Mouse (Mus musculus) hindbrain, embryonic 14.5 days (tissue): Measurements from ENCODE around the gene Carf. TPM values are rescaled to one million over a fixed set of nuclear protein-coding genes. Genes with fewer than 3 reads are reported as not detected.
"Not testable (repeated sequence)": the region's sequence is repeated elsewhere in the genome, so short reads cannot be mapped to it uniquely, and the experiment has no call there.

Experiments used
- ATAC-seq: fragments of 200-750 bp; cut with Nextera tagmentation; 2 replicates; pipeline ENCODE4 v1.8.0; 2017; ENCODE audit warnings: moderate number of reproducible peaks, mild to moderate bottlenecking, moderate TSS enrichment, moderate library complexity; ENCODE audit not compliant: low FRiP score
- DNase-seq: peaks from one replicate; pipeline ENCODE4 v3.0.0-alpha.2; 2015; ENCODE audit warnings: low spot score
- H3K27ac ChIP-seq: fragments of 300-500 bp; sonication (generic); 2 replicates; pipeline ENCODE4 v1.5.1; 2014; ENCODE audit warnings: mild to moderate bottlenecking, moderate library complexity
- H3K27me3 ChIP-seq: fragments of 300-500 bp; sonication (generic); 2 replicates; pipeline ENCODE4 v1.6.1; 2014; ENCODE audit warnings: mild to moderate bottlenecking, low read length, mixed read lengths; ENCODE audit not compliant: control insufficient read depth, insufficient read depth
- H3K36me3 ChIP-seq: fragments of 300-500 bp; sonication (generic); replicated peaks from 2 replicates; pipeline ENCODE4 v1.6.1; 2014; ENCODE audit not compliant: control insufficient read depth, insufficient read depth
- H3K4me1 ChIP-seq: fragments of 300-500 bp; sonication (generic); replicated peaks from 2 replicates; pipeline ENCODE4 v1.6.1; 2014; ENCODE audit warnings: antibody characterized with exemption, low read length, mixed read lengths; ENCODE audit not compliant: control insufficient read depth, insufficient read depth
- H3K4me2 ChIP-seq: fragments of 300-500 bp; sonication (generic); replicated peaks from 2 replicates; pipeline ENCODE4 v1.6.1; 2014; ENCODE audit warnings: mild to moderate bottlenecking, moderate library complexity
- H3K4me3 ChIP-seq: fragments of 300-500 bp; sonication (generic); replicated peaks from 2 replicates; pipeline ENCODE4 v1.5.1; 2014; ENCODE audit warnings: mild to moderate bottlenecking, low read length
- H3K9ac ChIP-seq: fragments of 300-500 bp; sonication (generic); 2 replicates; pipeline ENCODE4 v1.6.1; 2014
- H3K9me3 ChIP-seq: fragments of 300-500 bp; sonication (generic); 2 replicates; pipeline ENCODE4 v1.6.1; 2016; ENCODE audit warnings: low read length; ENCODE audit not compliant: control insufficient read depth
- WGBS: fragments of 180-500 bp; shearing (Covaris S2); extraction: QIAGEN DNeasy Blood & Tissue Kit; methylation state at CpG from one replicate; pipeline ENCODE4 v1.1.7; 2014; 5-methylcytosine and 5-hydroxymethylcytosine counted together
- polyA plus RNA-seq: library from polyadenylated mRNA; unstranded; fragments of >200 nt; fragmentation: Nextera tagmentation; extraction: Ambion mirVana; gene quantifications from 2 replicates; pipeline ENCODE4 v1.2.1, GENCODE M21; 2014

Carf gene
- 9.1 and 11.1 TPM in 2 replicates for polyA plus RNA-seq

- H3K4me2 ChIP-seq, result peak within 1 kb of the TSS; percentile 73
- peaks cover 14% of the 10 kb centered on the region for H3K4me1 ChIP-seq
- H3K27me3 ChIP-seq, result no peaks in the 10 kb centered on the region
- peaks cover 8% of the 10 kb centered on the region for H3K36me3 ChIP-seq
- H3K27ac ChIP-seq, result peak within 1 kb of the TSS; percentile 98
- DNase-seq (peak; percentile 97), ATAC-seq (peak; percentile 97)
- H3K4me3 ChIP-seq, result peak within 1 kb of the TSS; percentile 61
- under 1% methylated on average over 60 of the region's 71 CpGs for WGBS
- H3K9ac ChIP-seq, result peak within 1 kb of the TSS; percentile 81
- no peaks in the 10 kb centered on the region for H3K9me3 ChIP-seq
Measured at GRCm38 (mm10) chr1:60098024-60098781, at the start of gene Carf, which contains the start of gene Wdr12. Gene Carf (plus strand): TSS chr1:60098247. Gene Wdr12 (minus strand): TSS chr1:60098645.

- ATAC-seq (no peak), DNase-seq (no peak)
- Histone ChIP-seq H3K9ac (no peak overlapping the region), H3K4me2 (no peak overlapping the region), H3K27me3 (no peaks in the 10 kb centered on the region), H3K9me3 (no peaks in the 10 kb centered on the region), H3K27ac (no peak overlapping the region), H3K4me3 (no peak overlapping the region), H3K36me3 (no peaks in the 10 kb centered on the region), H3K4me1 (no peaks in the 10 kb centered on the region)
- 32% methylated on average over 3 of the region's 3 CpGs for WGBS
Measured at GRCm38 (mm10) chr1:60054659-60055058, 43.4 kb upstream of the Carf start.

DNA sequence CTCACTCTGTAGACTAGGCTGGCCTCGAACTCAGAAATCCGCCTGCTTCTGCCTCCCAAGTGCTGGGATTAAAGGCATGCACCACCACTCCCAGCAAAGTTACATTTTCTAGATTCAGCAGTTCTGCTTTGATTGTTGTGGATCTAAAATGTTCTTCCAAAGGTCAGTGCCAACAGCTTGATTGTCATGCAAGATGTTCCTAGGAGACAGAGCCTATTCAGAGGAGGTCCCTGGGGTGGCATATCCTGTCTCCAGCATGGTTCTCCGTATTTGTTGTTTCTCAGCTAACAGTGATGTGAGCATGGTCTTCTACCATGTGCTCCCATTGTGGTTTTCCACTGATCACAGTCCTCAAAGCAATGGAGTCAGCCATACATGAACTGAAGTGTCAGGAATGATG lies 41.7 kb upstream of the Carf start:
- no peak overlapping the region for H3K4me3 ChIP-seq
- no peaks in the 10 kb centered on the region for H3K4me1 ChIP-seq
- no peaks in the 10 kb centered on the region for H3K9me3 ChIP-seq
- no peak overlapping the region for H3K27ac ChIP-seq
- H3K36me3 ChIP-seq, result no peaks in the 10 kb centered on the region
- DNase-seq (no peak), ATAC-seq (no peak)
- H3K4me2 ChIP-seq, result no peak overlapping the region
- 83% methylated on average over 3 of the region's 3 CpGs for WGBS
- no peak overlapping the region for H3K9ac ChIP-seq
- no peaks in the 10 kb centered on the region for H3K27me3 ChIP-seq

DNA sequence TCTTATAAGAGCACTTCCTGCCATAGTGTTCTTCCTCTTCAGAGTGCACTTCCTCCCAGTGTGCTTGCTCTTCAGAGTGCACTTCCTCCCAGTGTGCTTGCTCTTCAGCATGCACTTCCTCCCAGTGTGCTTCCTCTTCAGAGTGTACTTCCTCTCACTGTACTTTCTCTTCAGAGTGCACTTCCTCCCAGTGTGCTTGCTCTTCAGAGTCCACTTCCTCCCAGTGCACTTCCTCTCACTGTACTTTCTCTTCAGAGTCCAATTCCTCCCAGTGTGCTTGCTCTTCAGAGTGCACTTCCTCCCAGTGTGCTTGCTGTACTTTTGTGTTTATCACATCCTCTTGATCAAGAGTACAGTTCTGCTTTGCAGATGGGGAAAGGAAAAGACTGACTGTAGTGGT lies 27.3 kb upstream of the Carf start:
- not testable (repeated sequence) for ATAC-seq, H3K4me1 ChIP-seq, H3K27me3 ChIP-seq, DNase-seq, H3K4me2 ChIP-seq, H3K9me3 ChIP-seq, H3K36me3 ChIP-seq, H3K4me3 ChIP-seq, H3K27ac ChIP-seq, H3K9ac ChIP-seq

GRCm38 (mm10) chr1:60074935-60075334 lies 23.1 kb upstream of the Carf start:
- Histone ChIP-seq H3K4me2 (no peak overlapping the region), H3K9ac (no peak overlapping the region), H3K4me1 (no peaks in the 10 kb centered on the region), H3K4me3 (no peak overlapping the region), H3K36me3 (peaks cover 38% of the 10 kb centered on the region), H3K9me3 (no peaks in the 10 kb centered on the region), H3K27ac (no peak overlapping the region), H3K27me3 (no peaks in the 10 kb centered on the region)
- DNase-seq (no peak), ATAC-seq (no peak)
- WGBS, result 78% methylated on average over 2 of the region's 2 CpGs

DNA sequence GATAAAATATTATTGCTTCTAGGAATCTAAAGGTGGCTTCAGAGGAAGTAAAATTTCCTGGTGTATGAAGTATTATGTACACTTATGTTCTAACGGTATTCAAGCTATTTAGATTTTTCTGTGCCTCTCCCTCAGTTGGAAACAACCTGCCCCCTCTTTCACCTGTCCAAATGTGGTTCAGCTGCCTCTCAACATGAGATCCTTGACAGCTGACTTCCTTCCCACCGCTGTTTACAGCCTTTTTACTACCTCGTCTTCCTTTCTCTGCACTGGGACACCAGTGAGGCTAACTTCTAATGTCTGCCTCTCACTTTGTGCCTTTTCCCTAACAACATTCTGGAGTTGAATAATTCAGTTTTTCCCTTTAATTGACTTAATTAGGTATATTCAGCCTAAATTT lies 22.5 kb upstream of the Carf start:
- no peak for ATAC-seq
- no peak for DNase-seq
- Histone ChIP-seq H3K9ac (no peak overlapping the region), H3K9me3 (no peaks in the 10 kb centered on the region), H3K27ac (no peak overlapping the region), H3K4me2 (no peak overlapping the region), H3K27me3 (no peaks in the 10 kb centered on the region), H3K4me3 (no peak overlapping the region), H3K4me1 (no peaks in the 10 kb centered on the region), H3K36me3 (peaks cover 44% of the 10 kb centered on the region)
- WGBS, result 81% methylated on average over 3 of the region's 3 CpGs

GRCm38 (mm10) chr1:60076411-60076810 lies 21.6 kb upstream of the Carf start:
- no peak overlapping the region for H3K4me2 ChIP-seq
- no peak overlapping the region for H3K9ac ChIP-seq
- 86% methylated on average over 6 of the region's 6 CpGs for WGBS

GRCm38 (mm10) chr1:60096572-60097276 lies 1.3 kb upstream of the Carf start:
- WGBS, result 10% methylated on average over 13 of the region's 13 CpGs
- ATAC-seq, result no peak

More at GRCm38 (mm10) chr1:60076411-60076810, 21.6 kb upstream of the Carf start:
- Histone ChIP-seq H3K27ac (no peak overlapping the region), H3K4me1 (no peaks in the 10 kb centered on the region), H3K4me3 (no peak overlapping the region), H3K36me3 (peaks cover 52% of the 10 kb centered on the region), H3K9me3 (no peaks in the 10 kb centered on the region), H3K27me3 (no peaks in the 10 kb centered on the region)
- ATAC-seq (no peak), DNase-seq (no peak)

GRCm38 (mm10) chr1:60097277-60098023 lies 597 bp upstream of the Carf start:
- H3K36me3 ChIP-seq, result peaks cover 15% of the 10 kb centered on the region
- peak overlapping the region; percentile 81 for H3K9ac ChIP-seq
- peak overlapping the region; percentile 98 for H3K27ac ChIP-seq
- H3K4me1 ChIP-seq, result peaks cover 14% of the 10 kb centered on the region
- H3K4me2 ChIP-seq, result peak overlapping the region; percentile 71
- no peaks in the 10 kb centered on the region for H3K27me3 ChIP-seq
- no peaks in the 10 kb centered on the region for H3K9me3 ChIP-seq
- ATAC-seq, result peak; percentile 92
- under 1% methylated on average over 25 of the region's 25 CpGs for WGBS
- H3K4me3 ChIP-seq, result peak overlapping the region; percentile 61
- DNase-seq, result peak; percentile 77

More at GRCm38 (mm10) chr1:60096572-60097276, 1.3 kb upstream of the Carf start:
- H3K4me1 ChIP-seq, result peaks cover 14% of the 10 kb centered on the region
- H3K27ac ChIP-seq, result no peak overlapping the region
- H3K9ac ChIP-seq, result peak overlapping the region; percentile 81
- DNase-seq, result no peak
- peak overlapping the region; percentile 71 for H3K4me2 ChIP-seq
- peak overlapping the region; percentile 61 for H3K4me3 ChIP-seq
- H3K36me3 ChIP-seq, result peaks cover 21% of the 10 kb centered on the region
- no peaks in the 10 kb centered on the region for H3K27me3 ChIP-seq
- H3K9me3 ChIP-seq, result no peaks in the 10 kb centered on the region
